In genomic region chr17:21617352-21617751, GRCm38 (mm10) we compare ENCODE assay signal across 9 mouse cellular contexts. TPM values are rescaled to one million over a fixed set of nuclear protein-coding genes. Genes with fewer than 3 reads are reported as not detected.
DNase-seq lines count a peak whose midpoint lies in the region; ATAC-seq and TF ChIP-seq lines count a peak whose summit lies in the region.
"Had no signal": no experiment of that assay in that cellular context is flagged by ENCODE, and none has a peak within 500 bp of the region (broad histone marks: within the 10 kb centered on the region; RNA-seq: fewer than 3 reads in every experiment).

No protein-coding gene starts in this region.

- ATAC-seq in lung, embryonic 14.5 days (ENCODE audit: insufficient read depth) = no peak

- 9% methylated on average over 9 of the region's 9 CpGs for whole genome bisulfite sequencing in lung, embryonic 14.5 days
- 8% methylated on average over 9 of the region's 9 CpGs for WGBS in limb, embryonic 10.5 days

- no peak overlapping the region for H3K27ac ChIP-seq in lung, embryonic 14.5 days (ENCODE audit: low read depth)
- H3K27ac ChIP-seq in limb, embryonic 10.5 days = no peak overlapping the region
- H3K27ac ChIP-seq in gastrocnemius, adult 2 months = no peak overlapping the region

- H3K27me3 ChIP-seq in lung, embryonic 14.5 days (ENCODE audit: insufficient read depth, low read length) = no peaks in the 10 kb centered on the region
- H3K27me3 ChIP-seq in limb, embryonic 10.5 days (ENCODE audit: low read depth, poor library complexity, severe bottlenecking) = no peaks in the 10 kb centered on the region

- no peak overlapping the region for H3K9ac ChIP-seq in lung, embryonic 14.5 days

- TF ChIP-seq CTCF in lung, embryonic 14.5 days (IDR thresholded peaks at IDR 0.05; ENCODE audit: low read depth) = no peak
- no peak for TF ChIP-seq CTCF in gastrocnemius, adult 2 months (IDR thresholded peaks at IDR 0.05)

- no peaks in the 10 kb centered on the region for H3K36me3 ChIP-seq in lung, embryonic 14.5 days (ENCODE audit: insufficient read depth)
- no peaks in the 10 kb centered on the region for H3K36me3 ChIP-seq in limb, embryonic 10.5 days

- no peak for DNase-seq in lung, embryonic 14.5 days
- no peak for DNase-seq in lung, postnatal 10 days
- DNase-seq in ZHBTc4 (ENCODE audit: low read depth, low spot score) = peak; percentile 53
- DNase-seq in limb, embryonic 10.5 days (ENCODE audit: low spot score) = no peak
- DNase-seq in thymus, postnatal 0 days (ENCODE audit: low spot score) = peak; percentile 49
- DNase-seq in gastrocnemius, adult 2 months = no peak
- DNase-seq in kidney, adult 9 months = no peak
- DNase-seq: kidney, adult 18-20 months; right cerebral cortex, adult 18-20 months had no signal

- H3K9me3 ChIP-seq in lung, embryonic 14.5 days (ENCODE audit: low read depth, low read length) = no peaks in the 10 kb centered on the region
- no peaks in the 10 kb centered on the region for H3K9me3 ChIP-seq in limb, embryonic 10.5 days (replicated peaks)

- no peaks in the 10 kb centered on the region for H3K4me1 ChIP-seq in lung, embryonic 14.5 days (ENCODE audit: insufficient read depth)
- H3K4me1 ChIP-seq in limb, embryonic 10.5 days = 0 out of 2 replicates have a peak, but pooled peaks cover 4% of the 10 kb centered on the region

- H3K4me2 ChIP-seq in lung, embryonic 14.5 days = peak overlapping the region; percentile 15; the same call in 1 of the 2 replicates

- intact Hi-C loops in gastrocnemius, adult 2 months (cut with DNase I) = no loop called here

- no peak overlapping the region for H3K4me3 ChIP-seq in lung, embryonic 14.5 days (ENCODE audit: low read depth, low read length)
- H3K4me3 ChIP-seq in limb, embryonic 10.5 days = peak overlapping the region; percentile 34; the same call in 1 of the 2 replicates
- H3K4me3 ChIP-seq in gastrocnemius, adult 2 months = no peak overlapping the region

RNA-seq across cellular contexts. Expression of gene Zfp983, which starts 33.1 kb away (rescaled TPM):
- polyA plus RNA-seq in lung, embryonic 14.5 days (2014; fragmentation: Nextera tagmentation; extraction: Ambion mirVana) = 2.9 and 4.3 TPM in 2 replicates
- polyA plus RNA-seq in limb, embryonic 10.5 days (2016; fragmentation: Nextera tagmentation; extraction: Ambion mirVana) = 3.0 and 4.1 TPM in 2 replicates
- 5.6 and 5.8 TPM in 2 replicates for polyA plus RNA-seq in thymus, postnatal 0 days (2015; fragmentation: Nextera tagmentation; extraction: Ambion mirVana)
- 1 to 10 TPM; 1.8 to 2.1 TPM for total RNA-seq in gastrocnemius, adult 2 months (2021)

RNA-seq across cellular contexts. Expression of gene Zfp948, which starts 50.5 kb away (rescaled TPM):
- polyA plus RNA-seq in lung, embryonic 14.5 days (2014; fragmentation: Nextera tagmentation; extraction: Ambion mirVana) = 21.3 and 24.9 TPM in 2 replicates
- 13.0 and 13.5 TPM in 2 replicates for polyA plus RNA-seq in limb, embryonic 10.5 days (2016; fragmentation: Nextera tagmentation; extraction: Ambion mirVana)
- polyA plus RNA-seq in thymus, postnatal 0 days (2015; fragmentation: Nextera tagmentation; extraction: Ambion mirVana) = 2.2 and 2.6 TPM in 2 replicates
- total RNA-seq in gastrocnemius, adult 2 months (2021) = 1 to 10 TPM; 1.6 to 3.8 TPM

Comparison
In these comparisons a context has a peak if more than half of its experiments do, and no peak if none do; other contexts are left out.
1. DNase-seq: peak in ZHBTc4 (single experiment) and thymus, postnatal 0 days (single experiment); none in lung, embryonic 14.5 days (single experiment), lung, postnatal 10 days (single experiment), limb, embryonic 10.5 days (single experiment), gastrocnemius, adult 2 months (single experiment) and kidney, adult 9 months (single experiment).